Mouse (Mus musculus): ENCODE measurements around the gene Ntsr1. TPM values are rescaled to one million over a fixed set of nuclear protein-coding genes. Genes with fewer than 3 reads are reported as not detected.

The Ntsr1 gene
- total RNA-seq, 1 experiment, result 0.09 TPM

- peaks cover 7% of the 10 kb centered on the region; the same call in 1 of the 2 replicates for H3K36me3 ChIP-seq (ENCODE audit: control insufficient read depth, insufficient read depth, low read length, poor library complexity, severe bottlenecking)
- in situ Hi-C loops (cut with MboI; ENCODE audit: low sequenced_read_pairs in 2 of 2, unreplicated experiment in 2 of 2), result loop anchor here in 1 of 2 experiments (5.0 kb wide), 1 partner anchor 77 kb away; no protein-coding TSS in a partner anchor
- H3K9me3 ChIP-seq (ENCODE audit: control insufficient read depth, insufficient read depth, low read depth, low read length), result no peaks in the 10 kb centered on the region
- H3K9ac ChIP-seq (ENCODE audit: insufficient read depth, low read depth, low read length, poor library complexity, severe bottlenecking), result no peak overlapping the region
- TF ChIP-seq MAFK (IDR thresholded peaks at IDR 0.05; ENCODE audit: insufficient read depth, low read depth, low read length), result no peak
- TF ChIP-seq ZC3H11A (IDR thresholded peaks at IDR 0.05; ENCODE audit: borderline replicate concordance, low read depth, low read length), result no peak
- no peak for TF ChIP-seq HCFC1 (IDR thresholded peaks at IDR 0.05; ENCODE audit: borderline replicate concordance, insufficient read depth, low read length)
- TF ChIP-seq CHD2 (IDR thresholded peaks at IDR 0.05; ENCODE audit: low read depth, low read length), result no peak
- no peak for TF ChIP-seq ZNF384 (IDR thresholded peaks at IDR 0.05; ENCODE audit: low read depth, low read length)
- no peak for DNase-seq (ENCODE audit: low read depth, low spot score)
- H3K4me3 ChIP-seq (ENCODE audit: insufficient read depth in 1 of 2, low read depth in 1 of 2, low read length in 2 of 2, poor library complexity in 1 of 2, severe bottlenecking in 1 of 2), result no peak overlapping the region
- H3K4me1 ChIP-seq (ENCODE audit: control insufficient read depth in 2 of 2, insufficient read depth in 2 of 2, low read length in 2 of 2, poor library complexity in 1 of 2), result peaks cover 0 to 7% of the 10 kb centered on the region in 2 experiments; a peak in 2 of 4 replicates
- H3K27ac ChIP-seq (ENCODE audit: insufficient read depth, low read depth, low read length, poor library complexity, severe bottlenecking), result no peak overlapping the region
These were observed 24.9 kb upstream of the Ntsr1 start for GRCm38 (mm10) chr2:180474864-180475263.

GRCm38 (mm10) chr2:180482274-180482673, 17.5 kb upstream of the Ntsr1 start:
- TF ChIP-seq ZC3H11A (IDR thresholded peaks at IDR 0.05; ENCODE audit: borderline replicate concordance, low read depth, low read length) (no peak), MAFK (IDR thresholded peaks at IDR 0.05; ENCODE audit: insufficient read depth, low read depth, low read length) (no peak), HCFC1 (IDR thresholded peaks at IDR 0.05; ENCODE audit: borderline replicate concordance, insufficient read depth, low read length) (no peak), CHD2 (IDR thresholded peaks at IDR 0.05; ENCODE audit: low read depth, low read length) (no peak), ZNF384 (IDR thresholded peaks at IDR 0.05; ENCODE audit: low read depth, low read length) (no peak)
- in situ Hi-C loops (cut with MboI; ENCODE audit: low sequenced_read_pairs in 2 of 2, unreplicated experiment in 2 of 2), result no loop called here
- Histone ChIP-seq H3K36me3 (ENCODE audit: control insufficient read depth, insufficient read depth, low read length, poor library complexity, severe bottlenecking) (no peaks in the 10 kb centered on the region), H3K27ac (ENCODE audit: insufficient read depth, low read depth, low read length, poor library complexity, severe bottlenecking) (no peak overlapping the region), H3K9ac (ENCODE audit: insufficient read depth, low read depth, low read length, poor library complexity, severe bottlenecking) (no peak overlapping the region), H3K9me3 (ENCODE audit: control insufficient read depth, insufficient read depth, low read depth, low read length) (no peaks in the 10 kb centered on the region), H3K4me1 (ENCODE audit: control insufficient read depth in 2 of 2, insufficient read depth in 2 of 2, low read length in 2 of 2, poor library complexity in 1 of 2) (peaks cover 0 to 6% of the 10 kb centered on the region in 2 experiments; a peak in 1 of 4 replicates), H3K4me3 (ENCODE audit: insufficient read depth in 1 of 2, low read depth in 1 of 2, low read length in 2 of 2, poor library complexity in 1 of 2, severe bottlenecking in 1 of 2) (no peak overlapping the region)
- no peak for DNase-seq (ENCODE audit: low read depth, low spot score)

GRCm38 (mm10) chr2:180484882-180485281, 14.9 kb upstream of the Ntsr1 start:
- no peaks in the 10 kb centered on the region for H3K9me3 ChIP-seq (ENCODE audit: control insufficient read depth, insufficient read depth, low read depth, low read length)
- peaks cover 0 to 14% of the 10 kb centered on the region in 2 experiments; a peak in 1 of 4 replicates for H3K4me1 ChIP-seq (ENCODE audit: control insufficient read depth in 2 of 2, insufficient read depth in 2 of 2, low read length in 2 of 2, poor library complexity in 1 of 2)
- no peaks in the 10 kb centered on the region for H3K36me3 ChIP-seq (ENCODE audit: control insufficient read depth, insufficient read depth, low read length, poor library complexity, severe bottlenecking)
- in situ Hi-C loops (cut with MboI; ENCODE audit: low sequenced_read_pairs in 2 of 2, unreplicated experiment in 2 of 2), result no loop called here
- H3K4me3 ChIP-seq (ENCODE audit: insufficient read depth in 1 of 2, low read depth in 1 of 2, low read length in 2 of 2, poor library complexity in 1 of 2, severe bottlenecking in 1 of 2), result no peak overlapping the region
- H3K9ac ChIP-seq (ENCODE audit: insufficient read depth, low read depth, low read length, poor library complexity, severe bottlenecking), result no peak overlapping the region
- H3K27ac ChIP-seq (ENCODE audit: insufficient read depth, low read depth, low read length, poor library complexity, severe bottlenecking), result no peak overlapping the region
- no peak for DNase-seq (ENCODE audit: low read depth, low spot score)
- TF ChIP-seq HCFC1 (IDR thresholded peaks at IDR 0.05; ENCODE audit: borderline replicate concordance, insufficient read depth, low read length), result no peak
- TF ChIP-seq MAFK (IDR thresholded peaks at IDR 0.05; ENCODE audit: insufficient read depth, low read depth, low read length), result no peak
- no peak for TF ChIP-seq ZC3H11A (IDR thresholded peaks at IDR 0.05; ENCODE audit: borderline replicate concordance, low read depth, low read length)
- no peak for TF ChIP-seq ZNF384 (IDR thresholded peaks at IDR 0.05; ENCODE audit: low read depth, low read length)
- no peak for TF ChIP-seq CHD2 (IDR thresholded peaks at IDR 0.05; ENCODE audit: low read depth, low read length)

- Histone ChIP-seq H3K9ac (ENCODE audit: insufficient read depth, low read depth, low read length, poor library complexity, severe bottlenecking) (no peak overlapping the region), H3K9me3 (ENCODE audit: control insufficient read depth, insufficient read depth, low read depth, low read length) (no peaks in the 10 kb centered on the region), H3K27ac (ENCODE audit: insufficient read depth, low read depth, low read length, poor library complexity, severe bottlenecking) (no peak overlapping the region), H3K4me1 (ENCODE audit: control insufficient read depth in 2 of 2, insufficient read depth in 2 of 2, low read length in 2 of 2, poor library complexity in 1 of 2) (peaks cover 0 to 14% of the 10 kb centered on the region in 2 experiments; a peak in 1 of 4 replicates), H3K36me3 (ENCODE audit: control insufficient read depth, insufficient read depth, low read length, poor library complexity, severe bottlenecking) (no peaks in the 10 kb centered on the region), H3K4me3 (ENCODE audit: insufficient read depth in 1 of 2, low read depth in 1 of 2, low read length in 2 of 2, poor library complexity in 1 of 2, severe bottlenecking in 1 of 2) (no peak overlapping the region)
- in situ Hi-C loops (cut with MboI; ENCODE audit: low sequenced_read_pairs in 2 of 2, unreplicated experiment in 2 of 2), result no loop called here
- DNase-seq (ENCODE audit: low read depth, low spot score), result no peak
- TF ChIP-seq HCFC1 (IDR thresholded peaks at IDR 0.05; ENCODE audit: borderline replicate concordance, insufficient read depth, low read length), result no peak
- TF ChIP-seq CHD2 (IDR thresholded peaks at IDR 0.05; ENCODE audit: low read depth, low read length), result no peak
- TF ChIP-seq MAFK (IDR thresholded peaks at IDR 0.05; ENCODE audit: insufficient read depth, low read depth, low read length), result no peak
- TF ChIP-seq ZC3H11A (IDR thresholded peaks at IDR 0.05; ENCODE audit: borderline replicate concordance, low read depth, low read length), result no peak
- TF ChIP-seq ZNF384 (IDR thresholded peaks at IDR 0.05; ENCODE audit: low read depth, low read length), result no peak
These were observed 14.5 kb upstream of the Ntsr1 start for GRCm38 (mm10) chr2:180485306-180485705.

Data from ES-E14 (cell line).